Mouse (Mus musculus): ENCODE data around the gene Gp1ba. TPM values are rescaled to one million over a fixed set of nuclear protein-coding genes. Genes with fewer than 3 reads are reported as not detected.

Gp1ba gene
- not detected in 2 replicates for polyA plus RNA-seq (2012; ENCODE audit: insufficient read depth, insufficient read length, low replicate concordance, missing spikeins)

GRCm38 (mm10) chr11:70638714-70639278 is at the start of gene Gp1ba:
Gene Gp1ba, plus strand, starts transcription at chr11:70639122.
- Histone ChIP-seq H3K4me3 (ENCODE audit: insufficient read depth, low read depth, low read length) (no peak within 1 kb of the TSS), H3K27ac (ENCODE audit: insufficient read depth, low read depth, low read length) (no peak within 1 kb of the TSS), H3K4me1 (ENCODE audit: control insufficient read depth, insufficient read depth, low read length) (no peaks in the 10 kb centered on the region)
- TF ChIP-seq POLR2A (IDR thresholded peaks at IDR 0.05; ENCODE audit: insufficient read depth, low read depth, low read length) (no peak), CTCF (IDR thresholded peaks at IDR 0.05; ENCODE audit: insufficient read depth, low read depth, low read length) (no peak)
- 57% methylated on average over 5 of the region's 5 CpGs for WGBS

DNA sequence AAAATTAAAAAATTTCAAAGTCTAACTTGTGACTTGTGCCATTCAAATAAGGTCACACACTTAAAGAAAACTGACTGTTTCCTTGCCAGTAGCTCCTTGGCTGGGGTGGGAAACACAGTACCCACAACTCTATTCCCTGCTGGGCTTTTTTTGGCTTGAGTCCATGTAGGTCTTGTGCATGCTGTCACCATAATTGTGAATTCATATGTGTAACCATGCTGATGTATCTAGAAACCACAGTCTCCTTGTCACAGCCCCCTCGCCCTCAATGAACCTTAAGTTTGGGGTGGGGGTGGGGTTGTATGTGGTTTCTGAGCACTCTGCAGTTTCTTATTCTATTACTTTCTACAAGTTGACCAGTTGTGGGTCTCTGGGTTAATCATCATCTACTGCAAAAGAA is 47.2 kb upstream of the Gp1ba start:
- H3K4me3 ChIP-seq (ENCODE audit: insufficient read depth, low read depth, low read length) = no peak overlapping the region
- TF ChIP-seq POLR2A (IDR thresholded peaks at IDR 0.05; ENCODE audit: insufficient read depth, low read depth, low read length) (no peak), CTCF (IDR thresholded peaks at IDR 0.05; ENCODE audit: insufficient read depth, low read depth, low read length) (no peak)
- peaks cover 10% of the 10 kb centered on the region for H3K4me1 ChIP-seq (ENCODE audit: control insufficient read depth, insufficient read depth, low read length)
- no peak overlapping the region for H3K27ac ChIP-seq (ENCODE audit: insufficient read depth, low read depth, low read length)
- 81% methylated on average over 1 of the region's 1 CpGs for WGBS

- Histone ChIP-seq H3K27ac (ENCODE audit: insufficient read depth, low read depth, low read length) (no peak overlapping the region), H3K4me1 (ENCODE audit: control insufficient read depth, insufficient read depth, low read length) (peaks cover 15% of the 10 kb centered on the region), H3K4me3 (ENCODE audit: insufficient read depth, low read depth, low read length) (no peak overlapping the region)
- no peak for TF ChIP-seq CTCF (IDR thresholded peaks at IDR 0.05; ENCODE audit: insufficient read depth, low read depth, low read length)
- no peak for TF ChIP-seq POLR2A (IDR thresholded peaks at IDR 0.05; ENCODE audit: insufficient read depth, low read depth, low read length)
- 84% methylated on average over 15 of the region's 15 CpGs for WGBS
Observed at GRCm38 (mm10) chr11:70594253-70594989, 44.5 kb upstream of the Gp1ba start.

- Histone ChIP-seq H3K4me1 (ENCODE audit: control insufficient read depth, insufficient read depth, low read length) (peaks cover 15% of the 10 kb centered on the region), H3K4me3 (ENCODE audit: insufficient read depth, low read depth, low read length) (no peak overlapping the region), H3K27ac (ENCODE audit: insufficient read depth, low read depth, low read length) (peak overlapping the region; percentile 52; the same call in 1 of the 2 replicates)
- no peak for TF ChIP-seq POLR2A (IDR thresholded peaks at IDR 0.05; ENCODE audit: insufficient read depth, low read depth, low read length)
- no peak for TF ChIP-seq CTCF (IDR thresholded peaks at IDR 0.05; ENCODE audit: insufficient read depth, low read depth, low read length)
- WGBS = 63% methylated on average over 2 of the region's 2 CpGs
Observed at GRCm38 (mm10) chr11:70595638-70596037, 43.3 kb upstream of the Gp1ba start.

- peaks cover 15% of the 10 kb centered on the region for H3K4me1 ChIP-seq (ENCODE audit: control insufficient read depth, insufficient read depth, low read length)
- H3K27ac ChIP-seq (ENCODE audit: insufficient read depth, low read depth, low read length) = 0 out of 2 replicates have a peak overlapping the region, but pooled peaks have one; percentile 52
- TF ChIP-seq POLR2A (IDR thresholded peaks at IDR 0.05; ENCODE audit: insufficient read depth, low read depth, low read length) (no peak), CTCF (IDR thresholded peaks at IDR 0.05; ENCODE audit: insufficient read depth, low read depth, low read length) (no peak)
- WGBS = 55% methylated on average over 4 of the region's 4 CpGs
- no peak overlapping the region for H3K4me3 ChIP-seq (ENCODE audit: insufficient read depth, low read depth, low read length)
Observed at GRCm38 (mm10) chr11:70596094-70596493, 42.8 kb upstream of the Gp1ba start.

GRCm38 (mm10) chr11:70597301-70597700 is 41.6 kb upstream of the Gp1ba start:
- no peak overlapping the region for H3K4me3 ChIP-seq (ENCODE audit: insufficient read depth, low read depth, low read length)
- peak overlapping the region; percentile 42; the same call in 1 of the 2 replicates for H3K27ac ChIP-seq (ENCODE audit: insufficient read depth, low read depth, low read length)
- 83% methylated on average over 6 of the region's 6 CpGs for WGBS
- TF ChIP-seq POLR2A (IDR thresholded peaks at IDR 0.05; ENCODE audit: insufficient read depth, low read depth, low read length) (no peak), CTCF (IDR thresholded peaks at IDR 0.05; ENCODE audit: insufficient read depth, low read depth, low read length) (no peak)
- peaks cover 15% of the 10 kb centered on the region for H3K4me1 ChIP-seq (ENCODE audit: control insufficient read depth, insufficient read depth, low read length)

GRCm38 (mm10) chr11:70598451-70598953 is 40.4 kb upstream of the Gp1ba start:
- H3K27ac ChIP-seq (ENCODE audit: insufficient read depth, low read depth, low read length) = no peak overlapping the region
- 87% methylated on average over 9 of the region's 9 CpGs for WGBS
- TF ChIP-seq CTCF (IDR thresholded peaks at IDR 0.05; ENCODE audit: insufficient read depth, low read depth, low read length) (no peak), POLR2A (IDR thresholded peaks at IDR 0.05; ENCODE audit: insufficient read depth, low read depth, low read length) (no peak)
- peaks cover 15% of the 10 kb centered on the region for H3K4me1 ChIP-seq (ENCODE audit: control insufficient read depth, insufficient read depth, low read length)
- H3K4me3 ChIP-seq (ENCODE audit: insufficient read depth, low read depth, low read length) = no peak overlapping the region

DNA sequence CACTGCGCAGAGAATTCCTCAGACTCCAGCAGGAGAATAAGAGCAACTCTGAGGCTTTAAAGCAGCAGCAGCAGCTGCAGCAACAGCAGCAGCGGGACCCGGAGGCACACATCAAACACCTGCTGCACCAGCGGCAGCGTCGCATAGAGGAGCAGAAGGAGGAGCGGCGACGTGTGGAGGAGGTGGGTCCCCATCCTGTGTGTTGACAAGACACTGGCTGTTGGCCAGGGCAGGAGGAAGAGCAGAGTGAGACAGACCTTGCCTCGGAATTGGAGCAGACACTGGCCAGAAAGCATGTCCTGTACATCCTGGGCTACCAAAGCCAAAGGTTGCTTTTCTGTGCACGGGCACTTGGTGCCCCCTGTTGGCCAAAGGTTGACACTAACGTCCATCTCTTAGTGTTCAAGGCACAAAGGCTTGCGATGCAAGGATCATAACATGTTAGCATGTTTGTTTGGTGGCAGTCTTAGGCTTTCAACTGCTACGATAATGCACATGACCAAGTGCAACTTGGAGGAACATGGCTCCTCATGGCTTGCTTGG is 33.8 kb upstream of the Gp1ba start:
- 29% methylated on average over 14 of the region's 14 CpGs for WGBS
- Histone ChIP-seq H3K4me1 (ENCODE audit: control insufficient read depth, insufficient read depth, low read length) (peaks cover 11% of the 10 kb centered on the region), H3K27ac (ENCODE audit: insufficient read depth, low read depth, low read length) (no peak overlapping the region), H3K4me3 (ENCODE audit: insufficient read depth, low read depth, low read length) (no peak overlapping the region)
- peak; percentile 42; the same call in 1 of the 2 replicates for TF ChIP-seq CTCF (IDR thresholded peaks at IDR 0.05; ENCODE audit: insufficient read depth, low read depth, low read length)
- TF ChIP-seq POLR2A (IDR thresholded peaks at IDR 0.05; ENCODE audit: insufficient read depth, low read depth, low read length) = no peak

DNA sequence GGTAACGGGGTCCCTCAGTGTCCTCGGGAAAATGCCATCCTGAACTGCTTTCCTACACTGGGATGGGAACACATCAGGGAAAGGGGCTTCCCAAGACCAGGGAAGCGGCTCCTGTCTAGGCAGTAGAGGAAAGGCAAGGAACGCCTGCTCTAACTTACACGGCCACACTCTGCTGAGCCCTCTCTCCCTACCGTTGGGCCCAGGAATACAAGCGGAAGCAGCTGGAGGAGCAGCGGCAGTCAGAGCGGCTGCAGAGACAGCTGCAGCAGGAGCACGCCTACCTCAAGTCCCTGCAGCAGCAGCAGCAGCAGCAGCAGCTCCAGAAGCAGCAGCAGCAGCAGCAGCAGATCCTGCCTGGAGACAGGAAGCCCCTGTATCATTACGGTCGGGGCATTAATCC is 32.2 kb upstream of the Gp1ba start:
- 63% methylated on average over 12 of the region's 12 CpGs for WGBS
- Histone ChIP-seq H3K4me1 (ENCODE audit: control insufficient read depth, insufficient read depth, low read length) (peaks cover 11% of the 10 kb centered on the region), H3K27ac (ENCODE audit: insufficient read depth, low read depth, low read length) (no peak overlapping the region), H3K4me3 (ENCODE audit: insufficient read depth, low read depth, low read length) (no peak overlapping the region)
- no peak for TF ChIP-seq POLR2A (IDR thresholded peaks at IDR 0.05; ENCODE audit: insufficient read depth, low read depth, low read length)
- TF ChIP-seq CTCF (IDR thresholded peaks at IDR 0.05; ENCODE audit: insufficient read depth, low read depth, low read length) = no peak
